Mouse (Mus musculus): Measurements from ENCODE around the gene Mcur1. TPM values are rescaled to one million over a fixed set of nuclear protein-coding genes. Genes with fewer than 3 reads are reported as not detected.
A peak's percentile ranks its signal among the peaks of the same experiment; 100 is the strongest.

Gene Mcur1
- total RNA-seq, 4 experiments from 2014 or later: 16.3 to 19.9 (median 19.1) TPM

- peak; percentile 66 to 76 for DNase-seq (ENCODE audit: low spot score in 2 of 2)
Measured at GRCm38 (mm10) chr13:43565346-43565745, 5.4 kb upstream of the Mcur1 start.

DNA sequence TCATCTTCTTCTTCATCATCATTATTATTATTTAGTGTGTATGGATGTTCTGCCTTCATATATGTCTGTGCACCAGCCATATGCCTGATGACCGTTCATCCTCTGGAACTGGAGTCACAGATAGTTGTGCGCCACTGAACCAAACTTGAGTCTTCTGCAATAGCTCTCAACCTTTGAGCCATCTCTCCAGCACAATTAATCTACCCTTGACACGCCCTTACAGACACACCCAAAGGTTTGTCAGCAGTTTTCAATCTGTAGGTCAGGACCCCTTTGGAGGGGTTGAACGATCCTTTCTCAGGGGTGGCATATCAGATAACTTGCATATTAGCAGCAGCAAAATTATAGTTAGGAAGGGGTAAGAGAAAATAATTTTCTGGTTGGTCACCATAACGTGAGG is 4.7 kb upstream of the Mcur1 start:
- no peak for DNase-seq (ENCODE audit: low spot score in 2 of 2)

DNA sequence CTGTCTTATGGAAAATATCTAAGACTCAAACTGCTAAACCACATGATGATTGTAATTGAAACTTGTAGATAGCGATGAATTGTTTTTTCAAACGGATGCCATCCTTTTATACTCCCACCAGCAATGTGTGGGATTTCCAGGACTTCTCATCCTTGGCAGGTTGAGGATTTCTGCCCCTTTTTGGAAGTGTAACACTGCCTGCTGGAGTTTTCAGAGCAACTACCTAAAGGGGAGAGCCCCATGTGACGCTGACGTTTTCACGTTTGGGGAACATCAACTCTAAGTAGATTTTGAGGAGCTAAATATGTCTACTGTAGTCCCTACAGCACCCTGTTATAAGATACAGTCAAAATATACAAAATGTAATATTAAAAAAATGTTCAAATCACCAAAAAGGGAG is 2.7 kb upstream of the Mcur1 start:
- no peak for DNase-seq (ENCODE audit: low spot score in 2 of 2)

GRCm38 (mm10) chr13:43560458-43561411 is 744 bp upstream of the Mcur1 start:
- DNase-seq (ENCODE audit: low spot score in 2 of 2): no peak

DNA sequence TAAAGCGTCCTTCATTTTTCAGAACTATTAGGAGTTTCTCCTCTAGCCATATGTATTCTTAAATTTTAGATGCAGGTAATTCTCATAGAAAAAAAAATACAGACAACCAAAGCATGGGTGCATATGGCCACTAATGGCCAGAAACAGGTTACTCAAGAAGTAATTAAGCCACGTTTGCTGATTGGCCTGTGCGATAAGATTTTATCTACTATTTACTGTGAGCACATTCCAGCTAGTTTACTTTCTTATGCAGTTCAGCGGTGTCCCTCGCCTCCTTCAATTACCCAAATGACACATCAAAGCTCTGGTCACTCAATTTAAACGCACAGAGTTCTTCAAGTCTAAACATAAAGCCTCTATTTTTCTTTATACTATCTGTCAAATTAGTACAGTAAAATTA is 1.0 kb downstream of the Mcur1 start:
- no peak for DNase-seq (ENCODE audit: low spot score in 2 of 2)

- DNase-seq (ENCODE audit: low spot score in 2 of 2): no peak
Measured at GRCm38 (mm10) chr13:43558357-43558756, 1.6 kb downstream of the Mcur1 start.

- DNase-seq (ENCODE audit: low spot score in 2 of 2): no peak
Measured at GRCm38 (mm10) chr13:43556913-43557542, 3.0 kb downstream of the Mcur1 start.

GRCm38 (mm10) chr13:43555321-43555720 is 4.7 kb downstream of the Mcur1 start:
- no peak for DNase-seq (ENCODE audit: low spot score in 2 of 2)

DNA sequence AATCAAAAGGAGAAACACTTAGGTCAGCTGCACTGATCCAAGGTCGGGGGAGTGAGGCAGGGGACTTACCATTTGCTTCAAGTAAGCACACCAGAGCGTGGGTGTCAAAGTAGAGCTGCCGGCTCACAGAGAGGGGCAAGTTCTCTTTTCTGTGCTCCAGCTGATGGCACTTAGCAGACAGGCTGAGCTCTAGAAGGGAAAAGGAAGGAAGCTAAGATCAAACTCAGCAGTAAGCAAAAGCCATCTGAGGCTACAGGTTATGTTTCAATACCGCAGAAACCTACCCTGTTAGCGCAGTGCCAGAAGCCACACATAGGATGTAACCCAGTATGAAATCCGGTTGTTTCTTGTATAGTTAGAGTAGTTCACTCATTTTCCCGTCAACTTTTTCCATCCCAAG is 5.2 kb downstream of the Mcur1 start:
- no peak for DNase-seq (ENCODE audit: low spot score in 2 of 2)

GRCm38 (mm10) chr13:43550676-43551075 is 9.3 kb downstream of the Mcur1 start:
- no peak for DNase-seq (ENCODE audit: low spot score in 2 of 2)

DNA sequence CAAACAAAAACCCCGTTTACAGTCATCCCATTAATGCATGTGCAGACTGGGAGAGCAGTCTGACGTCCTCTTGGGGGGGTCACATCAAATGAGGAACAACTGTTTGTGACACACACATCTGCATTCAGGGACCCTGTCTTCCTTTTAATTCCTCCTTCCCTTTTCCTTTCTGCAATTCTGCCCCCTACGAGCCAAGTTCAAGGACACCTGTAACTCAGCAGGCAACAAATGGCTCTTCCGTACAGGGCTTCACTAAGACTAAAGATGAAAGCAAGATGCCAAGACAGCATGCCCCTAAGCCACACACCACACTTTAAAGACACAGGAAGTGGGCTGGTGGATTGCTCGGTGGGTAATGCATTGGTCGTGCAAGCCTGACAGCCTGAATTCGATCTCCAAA is 10.1 kb downstream of the Mcur1 start:
- DNase-seq (ENCODE audit: low spot score in 2 of 2): no peak

DNA sequence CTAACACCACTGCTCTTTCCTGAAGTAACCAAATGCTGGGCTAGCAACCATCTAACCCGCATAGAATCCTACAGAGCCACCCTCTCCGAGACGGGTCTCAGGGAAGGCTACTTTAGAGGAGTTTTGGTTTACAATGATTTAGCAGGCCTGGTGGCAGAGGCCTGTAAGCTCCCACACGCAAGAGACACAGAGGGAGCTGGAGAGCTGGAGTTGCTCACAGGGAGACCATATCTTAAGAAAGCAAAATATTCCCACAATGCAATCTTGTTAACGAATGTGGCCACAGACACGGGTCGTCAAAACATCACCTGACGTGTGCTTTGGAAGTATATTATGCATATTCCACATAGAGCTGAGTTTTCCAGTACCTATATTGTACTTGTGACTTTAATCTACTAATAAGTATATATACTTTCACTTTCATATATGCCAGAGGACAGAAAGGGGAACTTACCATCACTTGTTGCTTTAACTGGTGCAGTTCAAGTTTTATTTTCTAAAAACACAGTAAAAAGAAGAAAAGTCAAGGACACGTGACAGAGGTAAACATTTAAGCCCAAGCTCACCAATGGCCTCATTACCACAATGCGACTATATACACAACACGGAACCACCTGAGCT is 10.8 kb downstream of the Mcur1 start:
- no peak for DNase-seq (ENCODE audit: low spot score in 2 of 2)

GRCm38 (mm10) chr13:43548617-43549016 is 11.4 kb downstream of the Mcur1 start:
- DNase-seq (ENCODE audit: low spot score in 2 of 2): no peak

- peak; percentile 52 to 71 for DNase-seq (ENCODE audit: low spot score in 2 of 2)
Measured at GRCm38 (mm10) chr13:43546861-43547260, 13.1 kb downstream of the Mcur1 start.

DNA sequence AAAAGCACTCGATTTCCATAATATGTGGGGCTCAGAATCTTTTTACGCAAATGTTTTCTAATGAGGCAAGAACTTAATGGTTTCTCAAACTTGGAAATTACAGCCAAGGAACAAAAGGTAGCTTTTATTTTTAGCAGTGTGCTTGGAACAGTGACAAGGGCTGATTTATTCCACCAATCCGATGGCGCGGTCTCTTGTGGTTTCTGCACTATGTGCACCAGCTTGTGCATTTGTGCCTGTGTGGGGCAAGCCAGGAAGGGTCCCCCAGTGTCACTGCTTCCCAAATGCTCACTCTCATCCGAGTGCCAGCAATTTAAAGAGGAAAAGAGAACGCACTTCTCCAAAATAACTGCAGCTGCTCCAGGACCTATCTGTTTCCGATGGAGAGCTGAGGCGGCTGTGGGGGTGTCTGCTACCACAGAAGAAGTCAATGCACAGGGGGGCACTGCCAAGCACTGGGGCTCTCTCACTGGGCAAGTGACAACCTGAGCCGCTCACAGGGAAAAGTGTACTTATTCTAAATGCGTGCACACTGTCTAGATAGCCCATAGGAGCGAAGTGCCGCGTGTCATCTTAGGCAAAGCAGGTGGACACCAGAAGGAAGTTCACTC is 19.7 kb downstream of the Mcur1 start:
- DNase-seq (ENCODE audit: low spot score in 2 of 2): no peak

DNA sequence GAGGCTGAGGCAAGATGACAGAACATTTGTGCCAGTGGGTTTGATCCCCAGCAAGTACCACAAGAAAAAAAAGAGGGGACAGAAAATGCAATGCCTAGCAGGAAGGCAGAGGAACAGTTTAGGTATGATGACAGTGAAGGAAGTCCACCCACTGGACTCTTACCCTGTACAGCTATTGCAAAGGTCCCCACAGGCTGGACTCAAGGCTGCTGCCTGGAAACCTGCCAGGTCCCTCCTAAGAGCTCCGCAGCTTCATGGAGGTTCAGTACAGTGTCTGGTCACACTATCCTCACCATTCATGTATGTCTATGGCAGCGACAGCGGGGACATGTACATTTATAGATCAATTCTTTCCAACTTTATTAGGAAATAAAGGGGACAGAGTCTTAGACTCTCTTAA is 20.6 kb downstream of the Mcur1 start:
- no peak for DNase-seq (ENCODE audit: low spot score in 2 of 2)

DNA sequence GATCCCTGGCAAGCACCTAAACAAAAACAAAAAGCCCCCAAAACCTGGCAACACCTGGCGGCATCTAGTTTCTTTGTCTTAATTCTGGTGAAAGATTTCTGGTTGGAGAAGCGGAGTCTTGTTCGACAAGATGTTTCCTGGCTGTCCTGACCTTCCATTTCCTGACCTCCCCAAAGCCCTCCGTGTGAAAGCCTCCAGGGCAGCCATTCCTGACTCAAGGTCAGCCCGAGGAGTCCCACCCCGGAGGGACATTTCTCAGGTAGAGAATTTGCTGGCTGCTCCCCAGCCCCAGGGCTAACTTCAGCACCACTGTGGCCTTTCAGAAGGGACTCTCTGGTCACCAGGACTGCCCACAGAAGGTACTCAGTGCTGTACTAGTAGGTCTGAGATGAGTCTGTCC is 22.1 kb downstream of the Mcur1 start:
- DNase-seq (ENCODE audit: low spot score in 2 of 2): no peak

GRCm38 (mm10) chr13:43534015-43534414 is 26.0 kb downstream of the Mcur1 start:
- DNase-seq (ENCODE audit: low spot score in 2 of 2): no peak

DNA sequence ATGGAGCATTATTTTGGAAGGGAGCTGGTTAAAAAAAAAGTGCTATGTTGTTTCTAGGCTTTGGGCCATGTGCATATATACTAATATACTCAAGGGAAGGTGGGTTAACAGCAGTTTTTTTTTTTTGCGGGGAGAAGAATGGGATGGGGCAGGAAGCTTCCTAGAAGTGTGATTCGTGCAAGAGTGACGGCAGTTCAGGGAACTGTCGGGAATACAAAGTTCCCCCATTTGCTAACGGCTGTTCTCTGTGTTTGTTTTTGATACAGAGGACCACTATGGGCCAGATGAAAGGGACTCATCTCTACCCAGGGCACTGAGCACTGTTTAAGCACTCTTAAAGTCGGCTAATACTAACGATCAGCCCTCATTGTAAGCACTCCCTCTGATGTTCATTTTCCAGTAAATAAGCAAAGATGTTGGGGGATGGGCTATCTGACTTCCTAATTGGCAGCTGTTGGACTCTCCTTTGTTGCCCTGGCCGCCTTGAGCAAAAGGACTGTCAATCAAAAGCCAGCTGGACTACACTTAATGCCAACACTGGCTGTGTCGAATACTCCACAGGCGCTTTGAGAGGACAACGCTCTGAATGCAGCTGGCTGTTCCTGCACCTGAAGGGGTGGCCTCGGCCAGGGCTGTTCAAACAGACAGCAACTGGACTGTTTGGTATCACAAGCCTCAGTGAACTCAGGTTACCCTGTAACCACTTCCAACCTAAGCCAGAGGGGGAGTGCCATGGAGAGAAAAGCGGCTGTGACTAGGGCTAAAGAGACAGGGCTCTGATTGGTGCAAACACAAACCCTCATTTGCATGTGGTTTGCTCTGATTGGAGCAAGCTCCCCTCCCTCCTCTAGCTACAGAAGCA is 28.9 kb downstream of the Mcur1 start:
- peak in 1 of 2 experiments; percentile 65 for DNase-seq (ENCODE audit: low spot score in 2 of 2)

- DNase-seq (ENCODE audit: low spot score in 2 of 2): peak in 1 of 2 experiments; percentile 81
Measured at GRCm38 (mm10) chr13:43530129-43530831, 29.7 kb downstream of the Mcur1 start.

All from left cerebral cortex, adult 8-10 months (tissue).